Mouse (Mus musculus) central nervous system, embryonic 14 days (tissue): ENCODE results near the gene Acadm. TPM values are rescaled to one million over a fixed set of nuclear protein-coding genes. Genes with fewer than 3 reads are reported as not detected.

Experiments used
- polyA plus RNA-seq: library from polyadenylated mRNA; depleted of rRNA; stranded (reverse); fragments of >200 nt; gene quantifications from 2 replicates; pipeline ENCODE4 v1.2.3, GENCODE M21; 2012; rRNA removed

Acadm gene
- 60.7 and 70.6 TPM in 2 replicates for polyA plus RNA-seq

DNA sequence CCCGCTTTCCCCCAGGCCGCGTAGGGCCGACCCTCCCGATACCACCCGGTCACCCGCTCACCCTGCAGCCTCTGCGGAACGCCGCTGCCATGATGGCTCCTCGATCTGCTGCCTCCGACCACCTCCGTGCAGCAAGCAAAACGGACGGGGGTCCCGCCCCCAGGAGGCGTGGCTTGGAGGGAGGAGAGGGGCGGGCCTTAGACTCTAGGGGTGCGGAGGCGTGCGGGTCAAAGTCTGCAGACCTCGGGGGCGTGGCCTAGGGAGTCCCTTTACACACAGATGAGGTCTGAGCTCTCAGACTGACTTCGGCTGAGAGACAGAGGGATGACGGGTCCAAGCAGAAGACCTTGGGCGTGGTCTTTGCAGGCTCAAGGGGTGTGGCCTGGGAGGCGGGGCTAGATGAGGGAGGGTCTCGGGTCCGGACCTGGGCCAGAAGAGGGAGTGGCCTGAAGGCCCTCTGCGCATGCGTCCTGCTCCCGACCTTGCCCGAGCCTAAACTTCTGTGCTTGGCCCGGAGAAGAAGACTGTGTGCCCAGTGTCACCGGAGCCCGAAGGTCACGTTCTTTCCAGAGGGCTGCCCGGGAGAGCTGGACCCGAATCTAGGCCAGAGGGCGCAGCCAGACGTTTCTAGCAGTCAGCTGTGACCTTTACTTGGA lies at the start of gene Acadm:
Gene Acadm (minus strand): TSS at position 298 of the 656 bp plus-strand sequence.

DNA sequence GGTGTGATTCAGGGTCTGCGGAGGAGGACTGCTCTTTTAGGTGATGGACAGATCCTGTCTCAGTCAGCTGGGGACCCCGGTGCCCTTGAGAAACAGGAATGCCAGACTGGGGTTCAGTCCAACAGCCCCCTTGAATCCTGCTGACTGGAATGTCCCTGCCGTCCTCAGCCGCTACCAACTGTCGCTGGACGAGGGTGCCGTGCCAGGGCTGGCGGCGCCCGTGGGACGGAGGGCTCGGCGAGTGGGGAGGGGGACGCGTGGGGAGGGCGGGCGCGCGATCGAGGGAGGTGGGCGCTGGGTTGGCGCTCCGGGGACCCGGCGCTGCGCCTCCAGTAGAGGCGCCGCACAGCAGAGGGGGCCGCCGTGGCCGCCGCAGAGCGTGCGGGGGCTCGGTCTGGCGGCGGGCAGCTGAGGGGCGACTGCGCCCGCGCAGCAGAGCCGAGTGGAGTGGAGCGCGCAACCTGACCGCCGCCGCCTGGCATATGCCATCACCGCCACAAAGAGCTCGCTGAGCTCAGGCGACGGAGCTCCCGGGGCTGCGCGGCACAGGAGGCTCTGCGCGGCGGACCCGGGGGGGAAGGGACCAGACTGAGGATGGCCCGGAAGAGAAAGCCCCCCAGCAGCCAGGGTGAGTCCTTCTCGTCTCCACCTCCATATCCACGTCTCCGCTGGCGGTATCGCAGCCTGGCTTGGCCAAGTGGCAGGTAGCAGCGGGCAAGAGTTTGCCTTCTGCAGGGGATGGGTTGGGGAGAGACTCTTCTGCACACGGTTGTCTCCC lies 28.9 kb upstream of the Acadm start, which contains the start of gene Slc44a5:
Gene Slc44a5 (plus strand): TSS at position 266 of the 778 bp plus-strand sequence.

DNA sequence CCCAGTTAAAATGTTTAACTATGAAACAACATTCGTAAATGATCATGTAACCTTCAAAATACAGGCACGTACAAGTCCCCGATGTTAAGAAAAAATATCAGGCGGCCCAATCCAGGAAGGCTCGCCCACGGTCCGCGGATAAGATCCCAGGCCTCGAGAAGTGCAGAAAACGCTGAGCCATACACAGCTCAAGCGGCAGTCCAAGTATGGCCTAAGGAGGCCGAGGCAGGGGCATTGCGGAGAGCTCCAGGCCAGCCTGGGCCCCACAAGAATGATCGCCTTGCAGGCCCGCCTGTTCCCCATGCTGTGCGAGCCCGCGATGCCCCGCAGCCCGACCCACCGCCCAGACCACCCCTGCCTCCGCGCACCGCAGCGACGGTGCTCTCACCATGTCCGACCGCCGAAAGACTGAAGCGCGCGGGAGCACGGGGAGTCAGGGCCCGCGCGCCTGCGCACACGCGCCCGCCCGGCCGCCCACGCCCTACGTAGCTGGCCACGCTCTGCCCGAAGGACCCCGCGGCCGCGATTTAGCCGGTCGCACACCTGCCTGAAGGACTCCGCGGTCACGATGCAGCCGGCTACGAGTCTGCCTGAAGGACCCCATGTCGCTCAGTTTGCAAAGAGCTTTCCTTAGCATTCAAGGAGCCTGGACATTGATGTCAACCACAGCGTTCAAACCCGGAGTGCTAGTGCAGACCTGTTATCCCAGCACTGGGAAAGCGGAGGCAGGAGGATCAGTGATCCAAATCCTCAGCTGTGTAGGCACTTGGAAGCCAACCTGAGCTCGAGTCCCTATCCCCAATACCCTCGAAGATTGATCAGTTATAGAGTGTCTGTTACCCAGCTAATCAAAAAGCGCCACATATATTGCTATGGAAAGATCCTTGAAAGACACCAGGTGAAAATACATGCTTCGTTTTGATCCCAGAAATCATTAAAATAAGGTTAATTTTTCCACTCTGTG lies 31.6 kb downstream of the Acadm start, which contains the start of gene Rabggtb:
Gene Rabggtb (minus strand): TSS at position 464 of the 964 bp plus-strand sequence.

DNA sequence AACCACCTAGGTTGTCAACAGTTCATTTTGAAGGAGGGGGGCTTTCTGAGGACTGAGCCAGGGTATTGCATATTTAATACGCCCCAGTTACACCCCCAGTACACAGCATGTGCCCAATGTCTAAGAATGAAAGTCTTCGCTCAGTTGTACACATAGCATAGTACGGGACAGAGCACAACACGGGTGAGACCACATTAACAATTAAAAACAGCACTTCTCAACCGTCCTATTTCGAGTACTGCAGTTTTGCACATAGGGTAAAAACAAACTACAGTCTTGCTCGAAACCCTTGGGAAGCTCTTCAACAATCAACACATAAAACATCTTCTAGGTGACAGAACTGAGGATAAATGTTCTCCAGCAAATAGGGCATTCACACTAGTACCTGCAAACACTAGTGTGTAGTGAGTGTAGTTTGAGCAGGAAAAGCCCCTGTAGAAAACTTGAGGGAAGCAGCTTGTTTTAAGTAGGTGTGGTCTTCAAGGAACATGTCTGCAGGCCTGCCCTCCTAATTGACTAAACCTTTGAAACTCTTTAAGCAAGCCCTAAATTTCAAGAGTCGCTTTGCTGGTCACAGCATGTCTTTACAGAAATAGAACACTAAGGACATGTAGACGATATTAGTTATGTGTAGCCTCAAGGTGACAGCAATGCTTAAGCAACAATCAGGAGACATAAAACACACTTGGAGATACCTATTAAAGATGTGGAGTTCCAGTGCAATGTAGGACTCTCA lies 38.1 kb downstream of the Acadm start, which contains the start of gene Msh4:
Gene Msh4 (minus strand): TSS at position 3 of the 736 bp plus-strand sequence.

Other genes starting within 250 kb of the Acadm start
- 14.1 and 15.7 TPM in 2 replicates for gene St6galnac3, start 219.5 kb downstream of the Acadm start, polyA plus RNA-seq
- gene Asb17, start 100.4 kb downstream of the Acadm start, polyA plus RNA-seq, result 0.06 TPM in 1 of 2 replicates, not detected in the other
- 0.18 and 0.23 TPM in 2 replicates for gene Msh4, start 38.5 kb downstream of the Acadm start, polyA plus RNA-seq
- 84.8 and 97.3 TPM in 2 replicates for gene Rabggtb, start 31.6 kb downstream of the Acadm start, polyA plus RNA-seq
- 15.2 and 15.9 TPM in 2 replicates for gene Slc44a5, start 28.8 kb upstream of the Acadm start, polyA plus RNA-seq